Mouse (Mus musculus): ENCODE results near the gene Caml. TPM values are rescaled to one million over a fixed set of nuclear protein-coding genes. Genes with fewer than 3 reads are reported as not detected.

The Caml gene
- polyA plus RNA-seq (2014; fragmentation: Illumina TruSeq; extraction: RNeasy Lipid Tissue Mini Kit (QIAGEN cat#74804); ENCODE audit: low read depth, low replicate concordance) = 57.1 TPM

DNA sequence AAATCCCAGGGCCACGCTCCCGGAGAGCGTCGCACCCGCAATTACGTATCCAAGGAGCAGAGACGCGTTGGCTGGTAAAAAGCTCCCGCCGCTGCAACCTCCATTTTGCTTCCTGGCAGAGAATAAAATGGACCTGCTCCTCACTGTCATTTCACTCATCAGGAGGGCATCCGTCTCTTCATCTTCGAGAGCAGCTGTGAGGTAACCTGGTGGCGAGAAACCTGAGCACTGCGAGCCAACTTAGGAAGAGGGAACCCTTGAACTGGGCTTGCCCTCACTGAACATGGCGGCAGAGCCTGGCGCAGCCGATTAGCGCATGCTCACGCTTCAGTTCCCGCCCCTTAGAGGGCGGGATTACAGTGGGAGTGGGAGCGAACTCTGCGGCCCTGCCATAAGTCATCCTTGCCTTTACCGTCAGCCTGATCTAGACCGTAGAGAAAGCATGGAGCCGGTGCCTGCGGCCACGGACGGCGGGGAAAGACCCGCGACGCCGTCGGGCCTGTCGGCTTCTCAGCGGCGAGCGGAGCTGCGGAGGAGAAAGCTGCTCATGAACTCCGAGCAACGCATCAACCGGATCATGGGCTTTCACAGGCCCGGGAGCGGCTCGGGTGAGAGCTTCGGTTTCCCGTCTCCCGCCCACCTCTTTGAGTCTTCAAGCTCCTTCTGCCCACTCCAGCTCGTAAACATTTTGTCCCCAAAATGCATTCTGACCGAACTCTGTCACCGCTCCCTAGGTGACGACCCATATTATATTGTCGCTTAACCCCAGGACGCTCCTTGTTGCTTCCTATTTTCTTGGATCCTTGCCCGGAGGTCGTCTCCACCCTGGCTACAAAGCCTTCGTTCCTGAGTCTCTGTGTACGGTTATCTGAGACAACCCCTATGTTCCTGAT, at the start of gene Caml:
TSS of gene Caml (plus strand) at position 357 of the 893 bp plus-strand sequence.

DNA sequence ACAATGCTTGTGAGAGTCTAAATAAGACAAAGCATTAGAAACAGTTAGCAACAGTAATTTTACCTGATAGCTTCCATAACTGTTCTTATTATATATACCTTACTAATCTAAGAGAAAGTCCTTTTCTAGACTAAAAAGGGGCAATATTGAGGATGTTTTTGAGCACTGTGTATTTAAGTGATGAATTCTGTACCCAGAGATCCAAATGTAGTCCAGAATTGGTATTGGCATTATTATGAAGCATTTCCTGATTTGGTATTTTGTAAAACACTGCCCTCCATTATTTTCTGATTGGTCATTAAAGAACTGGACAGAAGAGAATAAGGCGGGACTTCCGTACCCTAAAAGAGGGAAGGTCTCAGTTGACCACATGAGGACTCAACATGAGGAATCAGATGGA, 49.4 kb upstream of the Caml start, which contains the start of gene Tmed9:
TSS of gene Tmed9 (plus strand) at position 301 of the 400 bp plus-strand sequence.

DNA sequence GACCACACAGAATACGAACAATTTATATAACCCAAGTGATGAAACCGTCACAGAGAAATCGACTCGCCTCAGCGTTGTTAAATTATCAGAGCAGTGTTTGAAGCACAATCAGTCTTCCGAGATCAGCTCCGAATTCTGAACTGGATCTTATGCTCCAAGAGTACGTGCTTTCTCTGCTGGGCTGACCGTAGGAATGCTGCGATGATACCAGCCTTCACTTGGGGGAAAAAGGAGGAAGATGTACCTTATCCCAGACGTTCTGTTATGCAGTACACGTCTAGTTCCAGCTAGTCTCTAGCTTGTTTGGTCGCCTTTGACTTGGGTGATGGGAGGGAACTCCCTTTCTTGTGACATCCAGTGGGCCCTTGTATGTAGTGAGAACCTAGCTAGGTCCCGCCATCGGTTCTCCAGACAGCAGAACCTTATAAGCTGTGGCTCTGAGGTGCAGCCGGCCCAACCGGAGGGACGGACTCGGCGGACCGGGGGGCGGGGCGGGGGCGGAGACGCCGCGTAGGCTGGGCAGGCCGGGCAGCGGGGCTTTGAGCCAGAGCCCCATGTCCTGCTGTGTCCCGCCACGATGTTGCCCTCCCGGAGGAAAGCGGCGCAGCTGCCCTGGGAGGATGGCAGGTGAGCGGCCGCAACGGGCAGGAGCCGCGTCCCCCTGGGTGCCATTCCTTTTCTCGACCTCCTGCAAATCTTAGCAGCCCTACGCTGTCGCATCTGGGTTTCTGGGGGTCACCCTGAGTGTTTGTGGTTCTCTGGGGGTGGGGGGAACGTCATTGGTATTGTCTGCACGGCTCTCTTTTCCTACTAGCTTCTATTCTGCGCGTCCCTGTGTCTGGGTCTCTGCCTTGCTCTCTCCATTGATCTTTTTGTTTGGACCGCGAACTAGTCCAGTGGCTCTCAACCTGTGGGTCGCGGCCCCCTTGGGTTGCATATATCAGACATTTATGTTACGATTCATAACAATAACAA, 23.0 kb upstream of the Caml start, which contains the start of gene B4galt7:
TSS of gene B4galt7 (plus strand) at position 331 of the 975 bp plus-strand sequence.

DNA sequence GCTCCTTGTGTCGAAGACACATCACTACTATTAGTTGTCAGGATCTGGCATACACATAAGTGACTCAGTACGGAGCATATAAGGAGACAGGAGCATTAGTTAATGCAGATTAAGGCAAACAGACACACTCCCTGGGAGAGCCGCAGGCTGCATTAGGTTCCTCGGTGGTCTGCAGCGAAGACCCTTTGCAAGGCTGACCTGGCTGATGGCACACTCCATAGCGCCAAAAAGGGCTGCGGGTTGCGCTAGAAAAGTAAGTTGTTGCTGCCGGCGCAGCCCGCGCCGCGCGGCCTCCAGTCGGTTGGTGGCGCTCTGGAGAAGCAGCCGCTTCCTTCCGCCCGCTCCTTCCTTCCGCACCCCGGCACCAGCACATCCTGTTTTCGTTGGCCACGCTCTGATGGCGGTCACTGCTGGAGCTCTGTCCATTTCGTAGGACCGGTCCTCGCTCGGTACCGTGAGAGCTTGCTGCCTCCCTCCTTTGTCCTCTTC, 11.9 kb downstream of the Caml start, which contains the start of gene Ddx46:
TSS of gene Ddx46 (plus strand) at position 389 of the 489 bp plus-strand sequence.

Other genes starting within 250 kb of the Caml start
- gene Slc34a1, start 224.8 kb upstream of the Caml start, polyA plus RNA-seq (2014; fragmentation: Illumina TruSeq; extraction: RNeasy Lipid Tissue Mini Kit (QIAGEN cat#74804); ENCODE audit: low read depth, low replicate concordance) = not detected
- gene Pfn3, start 207.8 kb upstream of the Caml start, polyA plus RNA-seq (2014; fragmentation: Illumina TruSeq; extraction: RNeasy Lipid Tissue Mini Kit (QIAGEN cat#74804); ENCODE audit: low read depth, low replicate concordance) = not detected
- gene F12, start 196.2 kb upstream of the Caml start, polyA plus RNA-seq (2014; fragmentation: Illumina TruSeq; extraction: RNeasy Lipid Tissue Mini Kit (QIAGEN cat#74804); ENCODE audit: low read depth, low replicate concordance) = not detected
- 10.4 TPM for gene Grk6, start 177.9 kb upstream of the Caml start, polyA plus RNA-seq (2014; fragmentation: Illumina TruSeq; extraction: RNeasy Lipid Tissue Mini Kit (QIAGEN cat#74804); ENCODE audit: low read depth, low replicate concordance)
- not detected for gene Prr7, start 158.7 kb upstream of the Caml start, polyA plus RNA-seq (2014; fragmentation: Illumina TruSeq; extraction: RNeasy Lipid Tissue Mini Kit (QIAGEN cat#74804); ENCODE audit: low read depth, low replicate concordance)
- 0.98 TPM for gene Dbn1, start 134.9 kb upstream of the Caml start, polyA plus RNA-seq (2014; fragmentation: Illumina TruSeq; extraction: RNeasy Lipid Tissue Mini Kit (QIAGEN cat#74804); ENCODE audit: low read depth, low replicate concordance)
- 1.1 TPM for gene Pdlim7, start 109.3 kb upstream of the Caml start, polyA plus RNA-seq (2014; fragmentation: Illumina TruSeq; extraction: RNeasy Lipid Tissue Mini Kit (QIAGEN cat#74804); ENCODE audit: low read depth, low replicate concordance)
- 0.35 TPM for gene Dok3, start 93.7 kb upstream of the Caml start, polyA plus RNA-seq (2014; fragmentation: Illumina TruSeq; extraction: RNeasy Lipid Tissue Mini Kit (QIAGEN cat#74804); ENCODE audit: low read depth, low replicate concordance)
- gene Ddx41, start 86.3 kb upstream of the Caml start, polyA plus RNA-seq (2014; fragmentation: Illumina TruSeq; extraction: RNeasy Lipid Tissue Mini Kit (QIAGEN cat#74804); ENCODE audit: low read depth, low replicate concordance) = 1.0 TPM
- 7.6 TPM for gene Fam193b, start 51.9 kb upstream of the Caml start, polyA plus RNA-seq (2014; fragmentation: Illumina TruSeq; extraction: RNeasy Lipid Tissue Mini Kit (QIAGEN cat#74804); ENCODE audit: low read depth, low replicate concordance)
- gene Tmed9, start 49.3 kb upstream of the Caml start, polyA plus RNA-seq (2014; fragmentation: Illumina TruSeq; extraction: RNeasy Lipid Tissue Mini Kit (QIAGEN cat#74804); ENCODE audit: low read depth, low replicate concordance) = 57.2 TPM
- gene B4galt7, start 23.1 kb upstream of the Caml start, polyA plus RNA-seq (2014; fragmentation: Illumina TruSeq; extraction: RNeasy Lipid Tissue Mini Kit (QIAGEN cat#74804); ENCODE audit: low read depth, low replicate concordance) = 3.3 TPM
- gene Ddx46, start 12.0 kb downstream of the Caml start, polyA plus RNA-seq (2014; fragmentation: Illumina TruSeq; extraction: RNeasy Lipid Tissue Mini Kit (QIAGEN cat#74804); ENCODE audit: low read depth, low replicate concordance) = 91.2 TPM
- 129 TPM for gene B230219D22Rik, start 70.1 kb downstream of the Caml start, polyA plus RNA-seq (2014; fragmentation: Illumina TruSeq; extraction: RNeasy Lipid Tissue Mini Kit (QIAGEN cat#74804); ENCODE audit: low read depth, low replicate concordance)
- 84.2 TPM for gene Txndc15, start 91.6 kb downstream of the Caml start, polyA plus RNA-seq (2014; fragmentation: Illumina TruSeq; extraction: RNeasy Lipid Tissue Mini Kit (QIAGEN cat#74804); ENCODE audit: low read depth, low replicate concordance)
- gene Pcbd2, start 104.4 kb downstream of the Caml start, polyA plus RNA-seq (2014; fragmentation: Illumina TruSeq; extraction: RNeasy Lipid Tissue Mini Kit (QIAGEN cat#74804); ENCODE audit: low read depth, low replicate concordance) = 12.6 TPM
- not detected for gene Catsper3, start 161.6 kb downstream of the Caml start, polyA plus RNA-seq (2014; fragmentation: Illumina TruSeq; extraction: RNeasy Lipid Tissue Mini Kit (QIAGEN cat#74804); ENCODE audit: low read depth, low replicate concordance)
- gene Pitx1, start 213.2 kb downstream of the Caml start, polyA plus RNA-seq (2014; fragmentation: Illumina TruSeq; extraction: RNeasy Lipid Tissue Mini Kit (QIAGEN cat#74804); ENCODE audit: low read depth, low replicate concordance) = 0.22 TPM

All from sigmoid colon, adult 10 weeks (tissue).